Mouse (Mus musculus) hindbrain, postnatal 0 days (tissue): ENCODE measurements at regions not wholly inside any gene's neighbourhood (a gene's known extent, or its start where the extent isn't known, plus 50 kb on each side); places are given as distances from the start of the nearest gene placed in this dataset.

ENCODE experiments used
- ATAC-seq: fragments of 200-750 bp; cut with Nextera tagmentation; 2 replicates; pipeline ENCODE4 v1.8.0; 2017; ENCODE audit warnings: mild to moderate bottlenecking, moderate TSS enrichment, moderate library complexity
- DNase-seq: peaks from one replicate; pipeline ENCODE4 v3.0.0-alpha.2; 2015; ENCODE audit warnings: low spot score
- H3K27ac ChIP-seq: fragments of 300-500 bp; sonication (generic); 2 replicates; pipeline ENCODE4 v1.5.1; 2014; ENCODE audit warnings: mild to moderate bottlenecking
- H3K27me3 ChIP-seq: fragments of 300-500 bp; sonication (generic); 2 replicates; pipeline ENCODE4 v1.6.1; 2014; ENCODE audit warnings: low read length, mixed read lengths; ENCODE audit not compliant: insufficient read depth
- H3K36me3 ChIP-seq: fragments of 300-500 bp; sonication (generic); 2 replicates; pipeline ENCODE4 v1.6.1; 2014; ENCODE audit warnings: low read length, mixed read lengths; ENCODE audit not compliant: insufficient read depth
- H3K4me1 ChIP-seq: fragments of 300-500 bp; sonication (generic); 2 replicates; pipeline ENCODE4 v1.6.1; 2014; ENCODE audit warnings: antibody characterized with exemption, low read length, mixed read lengths; ENCODE audit not compliant: insufficient read depth
- H3K4me2 ChIP-seq: fragments of 300-500 bp; sonication (generic); 2 replicates; pipeline ENCODE4 v1.6.1; 2014; ENCODE audit warnings: low read depth, mild to moderate bottlenecking, low read length, moderate library complexity, mixed read lengths
- H3K4me3 ChIP-seq: fragments of 300-500 bp; sonication (generic); 2 replicates; pipeline ENCODE4 v1.5.1; 2014; ENCODE audit warnings: low read length
- H3K9ac ChIP-seq: fragments of 300-500 bp; sonication (generic); replicated peaks from 2 replicates; pipeline ENCODE4 v1.6.1; 2014; ENCODE audit warnings: mild to moderate bottlenecking, low read length, moderate library complexity, mixed read lengths
- H3K9me3 ChIP-seq: fragments of 300-500 bp; sonication (generic); 2 replicates; pipeline ENCODE4 v1.6.1; 2016; ENCODE audit warnings: low read length, mixed read lengths
- CTCF ChIP-seq: IDR thresholded peaks from 2 replicates; pipeline ENCODE4 v1.5.1; 2016; ENCODE audit warnings: antibody characterized with exemption, control low read depth, low read depth
- WGBS: fragments of 180-500 bp; shearing (Covaris S2); extraction: QIAGEN DNeasy Blood & Tissue Kit; methylation state at CpG from one replicate; pipeline ENCODE4 v1.1.7; 2014; 5-methylcytosine and 5-hydroxymethylcytosine counted together

DNA sequence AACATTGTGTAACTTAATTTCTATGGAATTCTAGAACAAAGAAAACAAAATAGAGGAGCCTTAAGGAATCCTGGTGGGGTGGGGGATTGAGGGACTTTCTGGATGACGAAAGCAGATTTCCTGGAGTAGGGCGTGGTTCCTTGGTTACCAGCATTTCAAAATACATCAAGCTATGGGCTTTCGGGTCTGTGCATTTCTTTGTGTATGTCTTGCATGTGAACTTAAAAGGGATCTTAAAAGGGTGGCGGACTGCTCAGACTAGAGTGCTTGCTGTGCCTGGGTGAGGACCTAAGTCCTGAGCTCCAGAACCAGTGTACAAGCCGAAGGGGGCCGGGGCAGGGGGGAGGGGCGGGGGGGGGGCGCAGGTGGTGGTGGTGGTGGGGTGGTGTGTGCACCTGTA, 91.5 kb upstream of the Slc45a1 start:
- Histone ChIP-seq H3K9me3 (no peaks in the 10 kb centered on the region), H3K27me3 (no peaks in the 10 kb centered on the region), H3K4me1 (no peaks in the 10 kb centered on the region), H3K27ac (no peak overlapping the region), H3K4me3 (no peak overlapping the region), H3K9ac (no peak overlapping the region), H3K36me3 (no peaks in the 10 kb centered on the region), H3K4me2 (no peak overlapping the region; the same call in 1 of the 2 replicates)
- 56% methylated on average over 8 of the region's 8 CpGs for WGBS
- ATAC-seq, result peak; percentile 33; the same call in 1 of the 2 replicates
- DNase-seq, result peak; percentile 9
- TF ChIP-seq CTCF, result no peak

DNA sequence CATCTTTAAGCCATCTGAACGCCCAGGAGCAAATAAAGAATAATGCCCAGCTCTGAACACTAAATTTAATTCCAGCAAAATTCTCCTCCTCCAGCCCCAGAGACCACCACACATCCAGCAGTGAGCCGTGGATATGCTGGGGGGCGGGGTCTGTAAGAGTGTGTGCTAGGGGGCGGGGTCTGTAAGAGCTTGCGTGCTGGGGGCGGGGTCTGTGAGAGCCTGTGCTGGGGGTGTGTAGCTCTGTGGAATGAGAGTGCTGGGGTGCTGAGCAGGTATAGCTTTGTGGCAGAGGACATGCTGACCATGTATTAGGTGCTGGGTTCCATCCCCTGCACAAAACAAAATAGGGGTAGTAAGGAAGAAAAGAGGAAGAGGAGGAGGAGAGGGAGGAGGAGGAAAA, 91.1 kb upstream of the Slc45a1 start:
- no peaks in the 10 kb centered on the region for H3K27me3 ChIP-seq
- peak; percentile 60; the same call in 1 of the 2 replicates for ATAC-seq
- no peaks in the 10 kb centered on the region for H3K36me3 ChIP-seq
- H3K4me1 ChIP-seq, result no peaks in the 10 kb centered on the region
- TF ChIP-seq CTCF, result no peak
- no peaks in the 10 kb centered on the region for H3K9me3 ChIP-seq
- H3K9ac ChIP-seq, result no peak overlapping the region
- no peak overlapping the region for H3K27ac ChIP-seq
- no peak overlapping the region; the same call in 1 of the 2 replicates for H3K4me2 ChIP-seq
- 26% methylated on average over 6 of the region's 6 CpGs for WGBS
- peak; percentile 44 for DNase-seq
- H3K4me3 ChIP-seq, result no peak overlapping the region

DNA sequence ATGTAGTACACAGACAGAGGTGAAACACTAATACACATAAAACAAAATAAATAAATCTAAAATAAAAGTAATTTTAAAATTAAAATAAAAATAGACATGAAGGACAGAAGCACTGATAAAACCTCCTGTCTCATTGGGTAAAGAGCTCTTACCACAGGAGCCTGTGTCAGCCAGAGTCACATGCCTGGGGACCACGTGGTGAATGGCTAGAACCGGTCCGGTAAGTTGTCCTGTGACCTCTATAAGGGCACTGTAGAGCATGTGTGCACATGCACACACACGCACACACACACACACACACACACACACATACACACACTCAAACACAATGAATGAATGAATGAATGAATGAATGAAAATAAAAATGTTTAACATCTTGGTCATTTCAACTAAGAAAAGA, 89.8 kb upstream of the Slc45a1 start:
- Histone ChIP-seq H3K4me3 (no peak overlapping the region), H3K4me2 (no peak overlapping the region), H3K36me3 (no peaks in the 10 kb centered on the region), H3K27ac (no peak overlapping the region), H3K9ac (no peak overlapping the region), H3K9me3 (no peaks in the 10 kb centered on the region), H3K27me3 (no peaks in the 10 kb centered on the region), H3K4me1 (no peaks in the 10 kb centered on the region)
- DNase-seq (no peak), ATAC-seq (no peak)
- WGBS, result 93% methylated on average over 4 of the region's 4 CpGs
- TF ChIP-seq CTCF, result no peak

DNA sequence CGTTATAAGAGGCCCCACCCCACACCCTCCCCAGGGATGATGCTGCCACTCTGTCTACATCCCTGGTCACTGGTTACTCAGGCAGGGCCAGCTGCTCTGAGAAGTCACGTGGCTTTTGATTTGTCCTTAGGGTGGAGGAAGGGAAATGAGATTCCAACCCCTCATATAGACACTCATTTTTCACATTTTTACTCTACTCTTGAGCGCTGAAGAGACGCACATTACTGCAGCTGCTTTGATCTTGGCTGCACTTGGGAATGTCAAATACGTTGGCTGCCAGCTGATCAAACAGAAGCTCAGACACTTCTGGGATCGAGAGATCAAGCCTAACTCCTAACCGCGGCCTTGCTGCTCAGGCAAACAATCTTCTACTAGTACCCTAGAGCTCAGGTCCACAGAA, 88.2 kb upstream of the Slc45a1 start:
- TF ChIP-seq CTCF, result no peak
- no peak for DNase-seq
- H3K9ac ChIP-seq, result no peak overlapping the region
- no peaks in the 10 kb centered on the region for H3K27me3 ChIP-seq
- H3K36me3 ChIP-seq, result no peaks in the 10 kb centered on the region
- no peak overlapping the region for H3K27ac ChIP-seq
- ATAC-seq, result no peak
- no peak overlapping the region for H3K4me2 ChIP-seq
- H3K9me3 ChIP-seq, result no peaks in the 10 kb centered on the region
- 50% methylated on average over 8 of the region's 8 CpGs for WGBS
- H3K4me3 ChIP-seq, result no peak overlapping the region
- no peaks in the 10 kb centered on the region for H3K4me1 ChIP-seq

DNA sequence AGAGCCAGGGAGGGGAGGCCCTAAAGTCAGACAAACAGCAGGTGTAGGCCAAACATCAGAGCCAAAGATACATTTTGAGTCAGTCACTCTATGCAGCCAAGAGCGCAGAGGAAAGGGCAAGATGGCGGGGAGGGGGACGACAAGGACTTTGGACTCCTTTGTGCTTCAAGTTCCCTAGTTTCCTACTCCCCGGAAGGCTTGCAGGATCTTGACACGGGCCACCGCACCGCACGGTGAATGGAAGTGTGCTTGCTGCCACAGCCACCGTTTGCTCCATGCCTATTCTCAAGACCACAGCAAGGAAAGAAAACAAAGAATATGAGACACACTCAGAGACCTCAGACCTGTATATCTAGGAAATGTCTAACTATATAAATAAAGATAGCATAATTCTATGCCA, 86.8 kb upstream of the Slc45a1 start:
- Histone ChIP-seq H3K36me3 (no peaks in the 10 kb centered on the region), H3K27ac (no peak overlapping the region), H3K4me3 (no peak overlapping the region), H3K4me2 (no peak overlapping the region), H3K9me3 (no peaks in the 10 kb centered on the region), H3K9ac (no peak overlapping the region), H3K4me1 (no peaks in the 10 kb centered on the region), H3K27me3 (no peaks in the 10 kb centered on the region)
- DNase-seq (no peak), ATAC-seq (no peak)
- WGBS, result 65% methylated on average over 9 of the region's 9 CpGs
- no peak for TF ChIP-seq CTCF

DNA sequence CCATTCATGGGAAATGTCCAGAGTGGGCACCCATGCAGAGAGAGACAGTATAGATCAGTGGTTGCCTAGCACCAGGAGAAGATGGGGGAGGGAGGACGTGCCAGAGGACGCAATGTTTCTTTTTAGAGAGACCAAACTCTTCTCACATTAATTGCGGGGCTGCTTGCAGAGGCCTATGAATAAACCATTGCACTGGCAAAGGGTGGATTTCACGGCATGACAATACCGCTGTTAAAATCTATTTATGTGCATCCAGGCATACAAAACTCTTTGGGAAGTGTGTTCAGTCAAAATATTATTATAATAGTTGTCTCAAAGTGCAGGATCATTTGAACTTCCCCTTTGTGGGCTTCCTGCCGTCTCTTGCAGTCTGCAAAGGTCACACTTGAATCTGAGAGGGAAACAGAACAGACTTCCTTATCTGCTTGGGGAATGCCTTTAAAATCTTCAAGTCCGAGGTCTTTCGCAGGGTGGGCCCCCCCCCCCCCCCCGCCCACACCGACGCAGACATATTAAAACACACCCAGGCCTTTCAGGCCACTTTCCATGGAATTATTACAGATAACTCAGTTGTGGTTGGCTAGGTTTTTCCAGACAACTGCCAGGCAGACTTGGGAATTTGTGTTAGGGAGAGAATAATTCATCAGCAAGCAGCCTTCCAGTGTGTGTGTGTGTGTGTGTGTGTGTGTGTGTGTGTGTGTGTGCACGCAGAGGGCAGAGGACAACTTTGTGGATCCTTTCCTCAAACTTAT, 78.3 kb upstream of the Slc45a1 start:
- H3K4me1 ChIP-seq, result no peaks in the 10 kb centered on the region; the same call in 1 of the 2 replicates
- H3K4me3 ChIP-seq, result no peak overlapping the region
- H3K9ac ChIP-seq, result no peak overlapping the region
- TF ChIP-seq CTCF, result no peak
- ATAC-seq, result peak; percentile 58
- 5% methylated on average over 11 of the region's 12 CpGs for WGBS
- no peak overlapping the region for H3K4me2 ChIP-seq
- H3K36me3 ChIP-seq, result no peaks in the 10 kb centered on the region
- peak; percentile 45 for DNase-seq
- peak overlapping the region; percentile 36; the same call in 1 of the 2 replicates for H3K27ac ChIP-seq
- H3K9me3 ChIP-seq, result no peaks in the 10 kb centered on the region
- H3K27me3 ChIP-seq, result no peaks in the 10 kb centered on the region

DNA sequence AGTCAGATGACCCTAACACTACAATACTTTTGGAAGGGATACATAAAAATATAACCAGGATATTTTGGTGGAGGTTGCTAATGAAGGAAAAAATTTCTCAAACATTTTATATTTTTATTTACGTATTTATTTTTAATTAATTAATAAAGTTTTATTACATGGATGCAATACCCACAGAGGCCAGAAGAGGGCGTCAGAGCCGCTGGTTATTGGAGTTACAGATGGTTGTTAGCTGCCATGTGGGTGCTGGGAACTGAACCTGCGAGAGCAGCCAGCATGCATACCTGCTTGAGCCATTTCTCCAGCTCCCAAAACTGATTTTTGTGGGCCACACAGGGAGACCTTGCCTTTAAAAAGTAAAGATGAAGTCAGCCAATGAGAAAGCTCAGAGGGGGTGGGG, 74.6 kb upstream of the Slc45a1 start:
- Histone ChIP-seq H3K27me3 (no peaks in the 10 kb centered on the region), H3K9me3 (no peaks in the 10 kb centered on the region), H3K4me3 (no peak overlapping the region), H3K4me1 (no peaks in the 10 kb centered on the region; the same call in 1 of the 2 replicates), H3K36me3 (no peaks in the 10 kb centered on the region), H3K27ac (no peak overlapping the region), H3K9ac (no peak overlapping the region), H3K4me2 (no peak overlapping the region)
- ATAC-seq, result no peak
- peak; percentile 26; the same call in 1 of the 2 replicates for TF ChIP-seq CTCF
- WGBS, result 64% methylated on average over 4 of the region's 4 CpGs
- no peak for DNase-seq
